Mouse (Mus musculus) neural tube, embryonic 12.5 days (tissue): ENCODE measurements around the gene Nr2e3. TPM values are rescaled to one million over a fixed set of nuclear protein-coding genes. Genes with fewer than 3 reads are reported as not detected.
"Not testable (repeated sequence)": the region's sequence is repeated elsewhere in the genome, so short reads cannot be mapped to it uniquely, and the experiment has no call there.

ENCODE experiments used
- ATAC-seq: fragments of 200-750 bp; cut with Nextera tagmentation; 2 replicates; pipeline ENCODE4 v1.8.0; 2017; ENCODE audit warnings: low read depth, mild to moderate bottlenecking, moderate TSS enrichment, moderate library complexity; ENCODE audit not compliant: low FRiP score
- H3K27ac ChIP-seq: fragments of 300-500 bp; sonication (generic); 2 replicates; pipeline ENCODE4 v1.5.1; 2016
- H3K27me3 ChIP-seq: fragments of 300-500 bp; sonication (generic); replicated peaks from 2 replicates; pipeline ENCODE4 v1.6.1; 2016; ENCODE audit warnings: mild to moderate bottlenecking
- H3K36me3 ChIP-seq: fragments of 300-500 bp; sonication (generic); 2 replicates; pipeline ENCODE4 v1.6.1; 2016; ENCODE audit warnings: mild to moderate bottlenecking
- H3K4me1 ChIP-seq: fragments of 300-500 bp; sonication (generic); 2 replicates; pipeline ENCODE4 v1.6.1; 2016
- H3K4me2 ChIP-seq: fragments of 300-500 bp; sonication (generic); replicated peaks from 2 replicates; pipeline ENCODE4 v1.6.1; 2016; ENCODE audit warnings: mild to moderate bottlenecking
- H3K4me3 ChIP-seq: fragments of 300-500 bp; sonication (generic); 2 replicates; pipeline ENCODE4 v1.5.1; 2016
- H3K9ac ChIP-seq: fragments of 300-500 bp; sonication (generic); 2 replicates; pipeline ENCODE4 v1.6.1; 2016; ENCODE audit warnings: mild to moderate bottlenecking
- H3K9me3 ChIP-seq: fragments of 300-500 bp; sonication (generic); 2 replicates; pipeline ENCODE4 v1.6.1; 2016; ENCODE audit warnings: mild to moderate bottlenecking
- WGBS: fragments of 180-500 bp; shearing (Covaris S2); methylation state at CpG from one replicate; pipeline ENCODE4 v1.1.7; 2016; 5-methylcytosine and 5-hydroxymethylcytosine counted together
- polyA plus RNA-seq: library from polyadenylated mRNA; unstranded; fragments of >200 nt; fragmentation: Nextera tagmentation; extraction: Ambion mirVana; gene quantifications from 2 replicates; pipeline ENCODE4 v1.2.1, GENCODE M21; 2016

The Nr2e3 gene
- polyA plus RNA-seq, 1 experiment from 2014 or later = 0.10 TPM

DNA sequence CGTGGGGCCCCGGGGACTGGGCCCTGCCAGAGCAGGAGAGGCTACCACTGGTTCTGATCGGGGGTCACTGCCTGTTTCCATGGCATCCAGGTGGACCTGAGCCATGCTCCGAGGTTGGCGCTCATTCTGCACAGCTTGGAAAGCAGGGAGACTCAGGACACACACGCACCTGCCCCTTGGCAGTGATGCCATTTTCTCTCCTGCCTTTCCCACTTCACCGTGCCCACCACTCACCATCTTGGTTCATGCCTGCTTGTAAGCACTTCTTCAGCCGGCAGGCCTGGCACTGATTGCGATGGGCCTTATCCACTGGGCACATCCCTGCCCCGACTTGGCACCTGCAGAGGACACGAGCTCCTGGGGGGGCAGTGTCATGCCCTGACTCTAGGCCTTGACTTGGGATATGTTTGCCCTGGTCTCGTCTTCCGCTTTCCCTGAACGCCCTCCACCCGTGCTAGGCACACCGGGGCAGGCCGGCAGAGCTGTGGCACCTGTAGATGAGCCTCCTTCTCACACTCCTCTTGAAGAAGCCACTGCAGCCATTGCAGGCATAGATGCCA is 11.7 kb downstream of the Nr2e3 start:
- no peak overlapping the region for H3K4me3 ChIP-seq
- no peaks in the 10 kb centered on the region for H3K9me3 ChIP-seq
- H3K36me3 ChIP-seq = no peaks in the 10 kb centered on the region
- ATAC-seq = no peak
- H3K9ac ChIP-seq = no peak overlapping the region
- H3K4me2 ChIP-seq = no peak overlapping the region
- WGBS = 87% methylated on average over 17 of the region's 17 CpGs
- no peaks in the 10 kb centered on the region for H3K27me3 ChIP-seq
- no peaks in the 10 kb centered on the region for H3K4me1 ChIP-seq
- H3K27ac ChIP-seq = no peak overlapping the region

DNA sequence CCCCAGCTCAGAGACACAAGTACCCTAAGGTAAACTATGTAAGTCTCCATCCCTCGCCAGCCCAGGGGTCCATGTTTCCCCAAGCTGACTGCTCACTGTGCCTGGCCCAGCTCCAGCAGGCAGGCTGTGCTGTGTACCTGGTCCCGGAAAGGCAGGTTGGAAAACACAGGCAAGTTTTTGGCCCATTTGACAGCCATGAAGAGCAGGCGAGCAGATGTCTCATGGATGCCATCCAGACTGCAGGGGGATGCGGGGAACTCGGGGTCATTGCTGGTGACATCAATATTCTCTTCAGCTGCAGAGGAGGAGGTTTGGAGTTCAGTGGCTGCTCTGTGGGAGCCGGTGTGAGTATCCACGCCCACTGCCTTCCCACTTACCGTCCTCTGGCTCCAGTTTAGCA is 12.2 kb downstream of the Nr2e3 start:
- no peak overlapping the region for H3K27ac ChIP-seq
- H3K4me2 ChIP-seq = no peak overlapping the region
- no peaks in the 10 kb centered on the region for H3K36me3 ChIP-seq
- H3K4me3 ChIP-seq = no peak overlapping the region
- no peaks in the 10 kb centered on the region for H3K9me3 ChIP-seq
- ATAC-seq = no peak
- H3K27me3 ChIP-seq = no peaks in the 10 kb centered on the region
- no peak overlapping the region for H3K9ac ChIP-seq
- WGBS = 73% methylated on average over 8 of the region's 8 CpGs
- no peaks in the 10 kb centered on the region for H3K4me1 ChIP-seq

DNA sequence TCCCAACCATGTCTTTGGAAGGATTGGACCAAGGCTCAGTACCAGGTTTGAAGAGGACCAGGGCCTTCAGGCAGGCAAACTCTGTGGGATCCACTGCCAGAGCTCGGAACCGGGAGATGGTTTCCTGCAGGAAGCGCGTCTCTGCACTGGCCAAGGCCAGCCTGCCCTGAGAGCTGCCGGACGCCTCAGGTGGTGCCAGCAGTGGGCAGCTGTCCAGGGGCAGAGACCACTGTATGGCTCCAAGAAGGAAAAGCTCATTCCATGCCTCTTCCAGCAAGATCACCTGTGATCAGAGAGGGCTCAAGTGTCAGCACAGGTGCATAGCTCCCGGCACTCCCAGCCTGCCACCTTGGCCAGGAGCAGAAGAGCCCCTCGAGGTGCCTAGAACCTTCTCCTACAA is 13.2 kb downstream of the Nr2e3 start:
- H3K4me3 ChIP-seq = no peak overlapping the region
- 87% methylated on average over 8 of the region's 8 CpGs for WGBS
- ATAC-seq = no peak
- no peaks in the 10 kb centered on the region for H3K9me3 ChIP-seq
- no peaks in the 10 kb centered on the region for H3K27me3 ChIP-seq
- no peaks in the 10 kb centered on the region for H3K36me3 ChIP-seq
- no peak overlapping the region for H3K9ac ChIP-seq
- H3K4me1 ChIP-seq = no peaks in the 10 kb centered on the region
- H3K27ac ChIP-seq = no peak overlapping the region
- no peak overlapping the region for H3K4me2 ChIP-seq

DNA sequence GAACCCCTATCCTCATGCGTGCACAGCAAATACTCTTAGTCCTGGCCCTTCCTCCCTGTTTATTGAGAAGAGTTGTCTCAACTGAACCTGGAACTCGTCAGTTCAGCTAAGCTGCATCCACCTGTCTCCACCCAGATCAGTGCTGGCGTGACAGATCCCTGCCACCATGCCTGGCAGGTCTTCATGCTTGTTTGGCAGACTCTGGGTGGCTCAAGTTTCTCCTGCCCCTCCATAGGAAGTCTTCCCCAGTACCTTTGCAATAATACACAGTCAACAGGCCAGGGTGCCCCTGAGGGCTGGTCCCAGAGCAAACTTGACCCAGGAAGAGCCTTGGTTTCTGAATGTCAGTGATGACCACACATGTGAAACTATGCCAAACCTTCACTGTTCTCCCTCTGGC is 15.2 kb downstream of the Nr2e3 start:
- Histone ChIP-seq H3K4me2 (no peak overlapping the region), H3K9me3 (no peaks in the 10 kb centered on the region), H3K27me3 (no peaks in the 10 kb centered on the region), H3K36me3 (no peaks in the 10 kb centered on the region), H3K27ac (no peak overlapping the region), H3K9ac (no peak overlapping the region), H3K4me1 (no peaks in the 10 kb centered on the region), H3K4me3 (no peak overlapping the region)
- 79% methylated on average over 3 of the region's 3 CpGs for WGBS
- no peak for ATAC-seq

DNA sequence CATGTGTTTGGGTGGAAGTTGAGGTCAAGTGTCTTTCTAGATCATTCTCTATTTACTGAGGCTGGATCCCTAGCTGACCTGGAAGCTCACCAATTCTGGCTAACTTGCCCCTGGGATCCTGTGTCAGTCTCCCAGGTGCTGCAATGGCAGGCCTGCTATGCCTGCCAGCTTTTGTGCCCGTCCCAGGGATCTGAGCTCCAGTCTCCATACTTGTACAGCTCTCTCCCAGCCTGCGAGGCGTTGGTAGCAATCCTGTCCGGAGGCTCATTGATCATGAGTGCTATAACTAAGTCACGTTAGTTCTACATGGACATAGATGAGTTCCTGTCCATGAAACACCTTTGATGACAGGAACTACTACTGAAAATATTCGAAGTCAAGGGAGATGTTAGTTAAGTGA is 16.6 kb downstream of the Nr2e3 start:
- Histone ChIP-seq H3K4me2 (no peak overlapping the region), H3K27ac (no peak overlapping the region), H3K4me1 (no peaks in the 10 kb centered on the region), H3K9me3 (no peaks in the 10 kb centered on the region), H3K27me3 (no peaks in the 10 kb centered on the region), H3K4me3 (no peak overlapping the region), H3K9ac (no peak overlapping the region), H3K36me3 (no peaks in the 10 kb centered on the region)
- ATAC-seq = no peak
- WGBS = 86% methylated on average over 6 of the region's 6 CpGs

DNA sequence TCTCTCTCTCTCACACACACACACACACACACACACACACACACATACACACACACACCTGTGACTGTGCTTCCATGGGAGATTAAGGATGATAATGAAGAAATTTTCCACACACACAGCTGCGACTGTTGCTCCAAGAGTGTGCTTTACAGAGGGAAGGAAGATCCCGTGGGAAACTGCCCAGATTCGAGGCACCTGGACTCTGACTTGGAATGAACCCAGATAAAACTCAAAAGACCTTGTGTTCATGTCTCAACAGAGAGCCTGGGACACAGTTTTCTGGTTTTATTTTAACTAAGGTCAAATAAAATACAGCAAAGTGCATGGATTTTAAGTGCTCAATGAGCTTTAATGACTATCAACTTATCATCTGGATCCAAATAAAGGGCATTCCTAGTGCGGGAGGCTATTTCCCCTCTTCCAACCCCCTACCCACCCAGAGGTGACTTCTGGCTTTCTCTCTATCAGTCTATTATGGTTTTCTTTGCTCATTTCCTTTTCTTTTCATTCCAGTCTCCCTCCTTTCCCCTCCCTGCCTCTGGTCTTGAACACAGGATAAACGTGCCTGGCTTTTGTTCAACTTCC is 17.9 kb downstream of the Nr2e3 start:
- Histone ChIP-seq H3K27me3 (no peaks in the 10 kb centered on the region), H3K27ac (no peak overlapping the region), H3K9ac (no peak overlapping the region), H3K9me3 (no peaks in the 10 kb centered on the region), H3K4me1 (no peaks in the 10 kb centered on the region), H3K4me2 (no peak overlapping the region), H3K36me3 (no peaks in the 10 kb centered on the region), H3K4me3 (no peak overlapping the region)
- no peak for ATAC-seq
- WGBS = 56% methylated on average over 5 of the region's 5 CpGs

DNA sequence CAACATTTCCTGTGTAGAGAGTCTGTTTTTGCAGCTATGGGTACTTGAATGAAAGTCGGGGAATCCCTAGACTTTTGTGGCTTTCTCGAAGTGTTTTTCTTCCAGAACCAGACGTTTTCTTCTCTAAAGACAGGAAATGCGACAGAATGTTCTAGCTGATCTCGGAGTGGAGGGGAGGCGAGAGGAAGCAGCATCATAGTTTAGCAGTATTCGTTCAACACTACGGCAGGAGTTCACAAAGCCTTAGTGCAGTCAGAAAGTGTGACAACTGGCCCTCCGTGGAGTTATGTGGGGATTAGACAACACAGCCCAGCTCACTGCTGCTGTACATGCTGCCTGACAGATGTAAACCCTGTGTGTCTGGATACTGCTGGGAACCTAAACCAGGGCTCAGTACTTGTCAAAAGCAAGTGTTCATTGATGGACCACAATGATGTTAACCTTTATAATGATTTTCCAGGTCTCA is 18.5 kb downstream of the Nr2e3 start:
- H3K27me3 ChIP-seq = no peaks in the 10 kb centered on the region
- H3K4me2 ChIP-seq = no peak overlapping the region
- no peak overlapping the region for H3K4me3 ChIP-seq
- H3K9me3 ChIP-seq = no peaks in the 10 kb centered on the region
- ATAC-seq = no peak
- H3K36me3 ChIP-seq = no peaks in the 10 kb centered on the region
- no peaks in the 10 kb centered on the region for H3K4me1 ChIP-seq
- H3K27ac ChIP-seq = no peak overlapping the region
- no peak overlapping the region for H3K9ac ChIP-seq
- WGBS = 78% methylated on average over 9 of the region's 9 CpGs

DNA sequence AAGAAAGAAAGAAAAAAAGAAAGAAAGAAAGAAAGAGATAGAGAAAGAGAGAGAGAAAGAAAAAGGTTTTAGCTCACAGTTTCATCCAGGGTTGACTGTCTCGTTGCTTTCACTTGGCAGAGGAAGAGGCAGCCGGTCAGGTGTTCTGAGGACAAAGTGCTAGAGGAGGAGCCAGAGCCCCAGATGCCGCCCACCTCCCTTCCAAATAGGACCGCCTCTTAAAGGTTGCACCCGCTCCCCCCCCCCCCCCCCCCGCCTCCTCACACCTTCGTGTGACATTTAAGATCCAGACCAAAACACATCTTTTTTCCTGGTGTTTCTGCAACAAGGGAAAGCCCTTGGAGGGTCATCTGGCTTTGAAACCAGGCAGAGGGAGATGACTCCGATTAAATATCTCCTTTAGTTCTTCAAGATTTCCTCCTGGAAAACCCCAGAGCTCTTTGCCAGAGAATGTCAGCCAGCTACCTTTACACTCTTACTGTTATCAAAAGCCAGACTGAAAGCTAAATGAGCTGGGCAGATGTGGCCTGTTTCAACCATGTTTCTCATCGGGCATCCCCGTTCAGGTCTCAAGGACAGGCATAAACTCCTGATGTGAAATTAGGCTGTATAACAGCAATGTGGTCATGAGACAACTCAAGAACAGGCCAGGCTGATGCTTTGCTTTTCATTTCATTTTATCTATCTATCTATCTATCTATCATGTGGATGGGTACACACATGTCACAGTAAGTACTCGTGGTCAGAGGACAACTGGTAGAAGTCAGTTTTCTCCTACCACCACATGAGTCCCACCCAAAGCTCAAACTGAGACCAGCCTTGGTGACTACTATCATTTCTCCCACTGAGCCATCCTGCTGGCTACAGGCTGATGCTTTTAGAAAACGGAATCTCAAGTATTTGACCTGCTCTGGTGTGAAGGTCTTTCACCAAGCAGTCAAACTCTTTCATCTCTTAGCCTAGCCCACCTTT is 19.3 kb downstream of the Nr2e3 start:
- Histone ChIP-seq H3K36me3 (no peaks in the 10 kb centered on the region), H3K4me2 (no peak overlapping the region), H3K9me3 (no peaks in the 10 kb centered on the region), H3K27me3 (no peaks in the 10 kb centered on the region), H3K4me1 (no peaks in the 10 kb centered on the region), H3K9ac (no peak overlapping the region), H3K27ac (no peak overlapping the region), H3K4me3 (no peak overlapping the region)
- 81% methylated on average over 12 of the region's 12 CpGs for WGBS
- no peak for ATAC-seq

DNA sequence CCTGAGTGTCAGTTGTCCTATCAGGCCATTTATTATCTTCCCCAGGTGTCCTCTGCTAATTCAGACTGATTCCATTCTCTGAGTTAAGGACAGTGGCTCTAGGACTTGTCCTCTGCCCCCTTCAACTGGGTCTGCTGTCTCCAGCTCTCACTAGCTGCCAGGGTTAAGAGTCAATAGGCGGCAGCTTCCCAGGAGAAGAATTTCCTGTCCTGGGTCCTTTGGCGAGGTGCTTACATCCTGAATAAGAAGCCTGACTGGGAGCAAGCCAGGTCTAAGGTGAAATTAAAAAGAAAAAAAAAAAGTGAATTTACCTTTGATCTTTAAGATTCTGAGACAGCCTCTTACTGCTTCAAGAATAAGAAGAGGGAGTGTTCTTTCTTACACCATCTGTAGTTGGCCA is 20.8 kb downstream of the Nr2e3 start:
- Histone ChIP-seq H3K4me1 (no peaks in the 10 kb centered on the region), H3K27me3 (no peaks in the 10 kb centered on the region), H3K9ac (no peak overlapping the region), H3K4me2 (no peak overlapping the region), H3K36me3 (no peaks in the 10 kb centered on the region), H3K4me3 (no peak overlapping the region), H3K27ac (no peak overlapping the region), H3K9me3 (no peaks in the 10 kb centered on the region)
- WGBS = 70% methylated on average over 2 of the region's 2 CpGs
- no peak for ATAC-seq

DNA sequence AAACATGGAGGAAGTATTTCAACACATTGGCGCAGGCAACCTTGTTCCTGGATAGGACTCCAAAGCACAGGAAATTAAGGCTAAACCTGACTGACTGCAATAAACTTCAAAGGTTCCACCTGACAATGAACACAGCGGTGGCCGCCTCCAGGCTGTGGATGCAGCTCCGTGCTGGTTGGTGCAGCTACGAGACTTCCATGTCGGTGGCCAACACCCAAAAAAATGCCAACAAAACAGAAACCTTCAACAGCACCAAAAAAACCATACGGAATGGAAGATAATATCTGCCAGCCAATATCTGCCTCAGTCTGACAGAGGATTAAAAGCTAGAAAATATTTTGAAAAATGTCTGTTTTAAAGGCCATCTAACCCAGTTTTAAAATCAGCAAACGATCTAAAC is 21.9 kb downstream of the Nr2e3 start:
- ATAC-seq = no peak
- no peaks in the 10 kb centered on the region for H3K4me1 ChIP-seq
- no peaks in the 10 kb centered on the region for H3K9me3 ChIP-seq
- no peak overlapping the region for H3K9ac ChIP-seq
- H3K27me3 ChIP-seq = no peaks in the 10 kb centered on the region
- no peak overlapping the region for H3K27ac ChIP-seq
- H3K4me3 ChIP-seq = no peak overlapping the region
- no peaks in the 10 kb centered on the region for H3K36me3 ChIP-seq
- H3K4me2 ChIP-seq = no peak overlapping the region
- WGBS = 74% methylated on average over 8 of the region's 8 CpGs

DNA sequence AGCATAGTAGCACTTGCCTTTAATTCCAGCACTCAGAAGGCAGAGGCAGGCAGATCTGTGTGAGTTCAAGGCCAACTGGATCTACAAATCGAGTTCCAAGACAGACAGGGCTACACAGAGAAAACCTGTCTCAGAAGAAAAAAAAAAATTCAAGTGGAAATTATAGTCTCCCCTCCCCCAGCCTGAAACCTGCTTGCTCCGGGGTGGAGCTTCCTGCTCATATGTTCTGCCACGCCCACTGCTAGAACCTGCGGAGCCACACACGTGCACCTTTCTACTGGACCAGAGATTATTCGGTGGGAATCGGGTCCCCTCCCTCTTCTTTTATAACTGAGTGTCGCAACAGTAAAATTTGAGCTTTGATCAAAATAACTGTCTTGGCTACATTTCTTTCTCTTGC is 24.6 kb downstream of the Nr2e3 start:
- not testable (repeated sequence) for ATAC-seq, H3K9ac ChIP-seq, H3K4me1 ChIP-seq, H3K4me2 ChIP-seq, H3K36me3 ChIP-seq, H3K9me3 ChIP-seq, H3K27ac ChIP-seq, H3K4me3 ChIP-seq, H3K27me3 ChIP-seq
- 87% methylated on average over 8 of the region's 8 CpGs for WGBS

DNA sequence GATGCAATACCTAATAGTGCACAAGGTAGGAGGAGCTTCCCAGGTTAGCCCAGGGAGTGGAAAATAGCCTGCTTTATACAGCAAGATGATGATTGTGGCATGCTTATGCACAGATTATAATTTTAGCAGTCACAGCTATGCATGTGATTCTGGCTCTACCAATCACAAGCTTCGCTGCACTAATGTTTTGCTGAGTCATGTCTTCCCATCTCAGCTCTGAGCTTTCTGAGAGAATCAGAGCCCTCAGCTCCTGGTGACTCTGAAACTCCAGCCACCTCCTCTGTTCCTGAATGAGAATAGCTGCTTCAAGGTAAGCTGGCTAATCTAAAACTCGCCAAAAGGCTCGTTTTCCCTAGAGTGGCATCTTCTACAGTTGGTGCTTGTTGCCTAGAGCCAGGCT is 30.2 kb downstream of the Nr2e3 start:
- Histone ChIP-seq H3K27ac (no peak overlapping the region), H3K4me3 (no peak overlapping the region)
- WGBS = 77% methylated on average over 3 of the region's 3 CpGs

More for the DNA sequence above, 30.2 kb downstream of the Nr2e3 start:
- Histone ChIP-seq H3K4me2 (no peak overlapping the region), H3K27me3 (no peaks in the 10 kb centered on the region), H3K4me1 (no peaks in the 10 kb centered on the region), H3K9me3 (no peaks in the 10 kb centered on the region), H3K9ac (no peak overlapping the region), H3K36me3 (peaks cover 10% of the 10 kb centered on the region; the same call in 1 of the 2 replicates)
- no peak for ATAC-seq
